Mouse (Mus musculus) cerebellum, adult 2 months (tissue): ENCODE data around the gene Myo18a. TPM values are rescaled to one million over a fixed set of nuclear protein-coding genes. Genes with fewer than 3 reads are reported as not detected.

Experiments used
- DNase-seq, 2 experiments: peaks; one replicate each; pipeline ENCODE4 v3.0.0; 2021
- H3K27ac ChIP-seq: fragments of 200-500 bp; 2 replicates; pipeline ENCODE4 v1.5.1; 2012; ENCODE audit warnings: low read length, control low read depth, inconsistent platforms; ENCODE audit not compliant: insufficient read depth
- H3K27me3 ChIP-seq: fragments of 200-500 bp; 2 replicates; pipeline ENCODE4 v1.6.1; 2012; ENCODE audit warnings: inconsistent platforms, mild to moderate bottlenecking, low read length, moderate library complexity; ENCODE audit not compliant: control insufficient read depth, insufficient read depth
- H3K4me1 ChIP-seq: fragments of 200-500 bp; 2 replicates; pipeline ENCODE4 v1.6.1; 2011; ENCODE audit warnings: low read length; ENCODE audit not compliant: control insufficient read depth, insufficient read depth
- H3K4me3 ChIP-seq: fragments of 200-500 bp; replicated peaks from 2 replicates; pipeline ENCODE3; 2011; ENCODE audit warnings: mild to moderate bottlenecking, low read depth, low read length, control low read depth; ENCODE audit not compliant: insufficient read depth
- CTCF ChIP-seq: fragments of 200-500 bp; IDR thresholded peaks from 2 replicates; pipeline ENCODE4 v1.5.1; 2011; ENCODE audit warnings: low read depth, mild to moderate bottlenecking, control low read depth, low read length, moderate library complexity, borderline replicate concordance; ENCODE audit not compliant: insufficient read depth
- POLR2A ChIP-seq: fragments of 200-500 bp; IDR thresholded peaks from 2 replicates; pipeline ENCODE4 v1.6.1; 2011; ENCODE audit warnings: low read length, control low read depth, borderline replicate concordance; ENCODE audit not compliant: insufficient read depth
- WGBS: fragments of 180-500 bp; shearing (Covaris S2); methylation state at CpG from one replicate; pipeline ENCODE4 v1.1.7; 2018; 5-methylcytosine and 5-hydroxymethylcytosine counted together
- polyA plus RNA-seq: library from polyadenylated mRNA; depleted of rRNA; stranded (reverse); fragments of >200 nt; gene quantifications from 2 replicates; pipeline ENCODE4 v1.2.3, GENCODE M21; 2012

Gene Myo18a
- polyA plus RNA-seq, 1 experiment = 62.1 TPM

DNA sequence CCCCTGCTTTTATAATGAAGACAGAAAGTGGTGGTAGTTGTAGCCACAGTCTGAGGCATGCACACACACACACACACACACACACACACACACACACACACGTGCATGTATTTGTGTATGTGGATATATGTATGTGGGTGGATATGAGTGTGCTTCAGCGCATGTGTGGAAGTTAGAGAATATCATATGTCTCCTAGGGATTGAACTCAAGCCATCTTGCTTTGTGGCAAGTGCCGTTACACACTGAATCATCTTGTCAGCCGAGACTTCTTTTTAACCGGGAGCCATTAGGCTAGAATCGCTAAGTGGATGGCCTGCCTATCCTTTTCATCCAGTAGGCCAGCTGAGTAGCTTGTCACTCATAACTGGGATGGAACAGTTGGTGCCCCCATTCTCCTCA lies 94.0 kb downstream of the Myo18a start:
- H3K27me3 ChIP-seq = no peaks in the 10 kb centered on the region
- TF ChIP-seq CTCF (no peak), POLR2A (no peak)
- DNase-seq = no peak
- H3K4me1 ChIP-seq = peaks cover 21% of the 10 kb centered on the region
- no peak overlapping the region for H3K27ac ChIP-seq
- 93% methylated on average over 6 of the region's 6 CpGs for WGBS
- H3K4me3 ChIP-seq = no peak overlapping the region

DNA sequence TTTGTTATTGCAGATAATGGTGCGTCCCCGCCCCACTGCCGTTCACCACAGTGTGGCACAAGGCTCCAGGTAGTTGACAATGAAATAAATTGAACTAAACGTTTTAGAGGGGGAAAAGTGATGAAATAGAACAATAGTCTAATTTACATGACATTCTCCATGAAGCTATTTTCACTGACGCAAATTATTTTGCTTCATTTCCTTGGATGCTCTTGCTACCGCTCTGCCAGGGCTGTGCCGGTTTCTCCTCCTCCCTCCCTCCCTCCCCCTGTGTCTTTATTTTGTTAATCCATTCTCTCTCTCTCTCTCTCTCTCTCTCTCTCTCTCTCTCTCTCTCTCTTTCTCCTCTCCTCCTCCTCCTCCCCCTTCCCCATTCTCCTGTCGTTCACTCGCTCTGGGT lies 95.5 kb downstream of the Myo18a start:
- no peak for DNase-seq
- 66% methylated on average over 9 of the region's 9 CpGs for WGBS
- Histone ChIP-seq H3K27ac (no peak overlapping the region), H3K27me3 (no peaks in the 10 kb centered on the region), H3K4me1 (peaks cover 20% of the 10 kb centered on the region), H3K4me3 (no peak overlapping the region)
- no peak for TF ChIP-seq POLR2A
- no peak for TF ChIP-seq CTCF

DNA sequence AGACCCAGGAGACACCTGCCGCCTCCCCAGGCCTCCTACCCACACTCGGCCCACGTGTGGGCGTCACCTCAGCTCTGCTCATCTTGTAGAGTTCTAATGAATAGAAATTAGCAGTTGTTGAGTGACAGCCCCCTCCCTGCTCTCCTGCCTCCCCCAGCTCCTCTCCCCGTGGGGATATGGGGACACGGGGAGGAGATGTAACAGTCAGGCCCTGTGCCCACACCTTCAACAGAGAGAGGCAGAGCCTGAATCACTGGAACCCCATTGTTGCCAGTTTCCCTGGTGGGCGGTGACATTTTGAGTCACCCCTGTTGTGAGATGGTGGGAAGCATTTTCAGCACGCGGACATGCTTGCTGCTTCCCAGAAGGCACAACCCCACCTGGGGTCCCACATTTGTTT lies 97.9 kb downstream of the Myo18a start:
- DNase-seq = no peak
- 38% methylated on average over 9 of the region's 9 CpGs for WGBS
- Histone ChIP-seq H3K27me3 (no peaks in the 10 kb centered on the region), H3K4me3 (no peak overlapping the region), H3K27ac (no peak overlapping the region), H3K4me1 (peaks cover 20% of the 10 kb centered on the region)
- no peak for TF ChIP-seq POLR2A
- no peak for TF ChIP-seq CTCF

DNA sequence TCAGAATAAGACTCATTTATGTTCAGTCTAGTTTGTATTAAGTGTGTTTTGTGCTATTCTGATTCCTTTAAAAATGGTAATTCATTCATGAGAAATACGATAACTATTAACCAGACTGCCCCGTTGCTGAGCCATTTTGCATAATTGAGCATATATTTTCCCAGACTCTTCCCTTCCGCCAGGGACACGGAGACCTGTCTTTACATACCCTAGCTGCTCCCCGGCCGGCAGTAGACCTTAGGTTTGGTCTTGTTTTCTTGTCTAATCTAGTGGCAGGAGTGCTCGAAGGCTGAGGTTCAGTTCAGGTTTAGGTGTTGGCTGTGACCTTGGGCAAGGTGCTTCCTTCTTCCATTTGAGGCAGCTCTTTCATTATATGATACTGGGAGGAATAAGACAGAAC lies 99.8 kb downstream of the Myo18a start:
- Histone ChIP-seq H3K27me3 (no peaks in the 10 kb centered on the region), H3K4me3 (no peak overlapping the region), H3K4me1 (peaks cover 23% of the 10 kb centered on the region), H3K27ac (no peak overlapping the region)
- DNase-seq = no peak
- TF ChIP-seq CTCF (no peak), POLR2A (no peak)
- WGBS = 93% methylated on average over 7 of the region's 7 CpGs

DNA sequence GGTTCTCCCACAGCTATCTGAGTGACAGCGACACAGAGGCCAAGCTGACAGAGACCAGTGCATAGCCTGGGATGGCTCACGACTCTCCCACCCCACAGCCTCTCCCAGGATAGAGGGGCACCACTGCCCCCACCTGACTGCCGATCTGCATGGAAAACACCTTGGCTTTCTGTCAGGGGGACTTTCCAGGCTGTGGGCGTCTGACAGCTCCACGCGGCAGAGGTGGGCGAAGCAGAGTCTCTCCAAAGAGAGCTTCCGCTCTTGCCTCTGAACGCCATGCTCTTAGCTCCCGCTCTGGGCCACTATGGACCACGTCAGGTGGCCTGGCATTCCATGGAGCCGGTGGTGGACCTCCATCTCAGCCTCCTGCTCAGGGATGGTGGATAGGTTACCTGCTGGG lies 101.7 kb downstream of the Myo18a start:
- H3K27me3 ChIP-seq = no peaks in the 10 kb centered on the region
- WGBS = 82% methylated on average over 12 of the region's 12 CpGs
- H3K27ac ChIP-seq = no peak overlapping the region
- no peak for TF ChIP-seq CTCF
- TF ChIP-seq POLR2A = no peak
- DNase-seq = no peak
- H3K4me3 ChIP-seq = no peak overlapping the region
- H3K4me1 ChIP-seq = peaks cover 25% of the 10 kb centered on the region

DNA sequence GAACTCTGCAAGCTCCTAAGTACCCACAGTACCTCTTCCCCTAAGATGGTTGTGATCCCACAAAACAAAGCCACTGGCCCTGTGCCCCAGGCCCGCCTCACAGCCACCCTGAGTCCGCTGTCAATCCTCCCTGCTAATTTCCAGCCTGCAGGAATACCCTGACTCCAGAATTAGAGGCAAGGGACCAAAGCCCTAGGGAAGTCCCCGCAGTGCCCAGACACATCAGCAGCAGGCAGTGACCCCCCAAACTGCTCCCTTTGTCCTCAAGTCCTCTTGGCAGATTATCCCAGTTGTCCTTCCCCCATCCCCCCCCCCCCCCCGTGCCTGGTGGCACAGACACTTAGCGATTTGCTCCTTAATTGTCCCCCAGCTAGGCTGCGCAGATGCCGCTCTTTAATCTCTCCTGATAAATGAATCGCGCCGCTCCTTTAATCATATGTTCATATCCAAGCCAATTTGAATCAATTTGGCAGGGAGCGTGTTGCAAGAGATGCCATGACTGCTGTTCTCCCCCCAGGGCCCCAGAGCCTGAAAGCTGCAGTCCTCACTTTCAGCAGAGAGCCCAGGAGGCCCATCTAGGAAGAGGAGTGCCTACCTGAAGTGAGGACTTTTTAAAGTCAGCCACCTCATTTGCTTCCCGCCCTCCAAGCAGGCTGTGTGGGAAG lies 104.5 kb downstream of the Myo18a start:
- no peak for DNase-seq
- H3K27me3 ChIP-seq = no peaks in the 10 kb centered on the region
- H3K4me1 ChIP-seq = peaks cover 22% of the 10 kb centered on the region
- no peak overlapping the region for H3K27ac ChIP-seq
- no peak overlapping the region for H3K4me3 ChIP-seq
- TF ChIP-seq CTCF (no peak), POLR2A (no peak)
- 47% methylated on average over 12 of the region's 12 CpGs for WGBS

DNA sequence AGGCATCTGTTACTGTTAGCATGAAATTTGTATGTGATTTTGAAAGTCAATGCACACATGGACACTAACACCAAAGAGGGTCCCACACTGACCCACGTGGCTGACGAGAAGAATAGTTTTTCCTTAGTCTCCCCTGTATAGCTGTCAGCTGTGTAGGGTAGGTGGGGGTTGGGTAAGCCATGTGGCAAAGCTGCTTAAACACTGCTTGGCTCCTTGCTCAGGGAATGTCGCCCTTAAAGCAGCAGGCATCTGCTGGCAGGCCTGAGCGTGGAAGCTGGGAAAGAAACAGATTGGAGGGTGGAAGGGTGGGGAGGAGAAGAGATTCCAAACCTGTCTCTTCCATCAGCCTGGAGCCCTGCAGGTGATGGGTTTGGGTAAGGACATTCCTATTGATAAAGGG lies 108.4 kb downstream of the Myo18a start:
- no peak for TF ChIP-seq CTCF
- TF ChIP-seq POLR2A = no peak
- Histone ChIP-seq H3K4me3 (no peak overlapping the region), H3K4me1 (peaks cover 47% of the 10 kb centered on the region), H3K27me3 (no peaks in the 10 kb centered on the region), H3K27ac (0 out of 2 replicates have a peak overlapping the region, but pooled peaks have one; percentile 11)
- DNase-seq = peak; percentile 80 to 92
- WGBS = 2% methylated on average over 4 of the region's 4 CpGs

DNA sequence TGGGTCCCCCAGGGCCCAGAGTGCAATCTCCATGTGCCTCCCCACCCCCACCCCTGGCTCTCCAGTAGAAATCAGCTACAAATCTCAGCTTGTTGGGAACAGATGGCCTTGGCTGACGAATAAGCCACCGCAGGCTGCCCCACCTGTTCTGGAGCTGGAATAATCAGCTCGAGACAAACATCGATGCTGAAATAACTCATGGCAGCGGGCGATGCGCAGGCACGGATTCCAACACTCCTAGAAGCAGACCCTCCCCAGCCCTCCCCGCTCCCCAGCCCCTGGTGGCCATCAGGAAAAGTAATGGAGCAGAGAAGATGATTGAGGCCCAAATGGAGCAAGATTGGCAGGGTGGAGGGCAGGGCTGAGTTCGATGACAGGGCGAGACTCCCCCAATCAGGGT lies 109.2 kb downstream of the Myo18a start:
- TF ChIP-seq CTCF (no peak), POLR2A (no peak)
- Histone ChIP-seq H3K4me3 (peak overlapping the region; percentile 2), H3K27me3 (no peaks in the 10 kb centered on the region), H3K27ac (peak overlapping the region; percentile 81), H3K4me1 (peaks cover 53% of the 10 kb centered on the region)
- WGBS = 3% methylated on average over 11 of the region's 11 CpGs
- peak; percentile 83 to 89 for DNase-seq
